Mouse (Mus musculus): ENCODE measurements around the gene Elmo1. TPM values are rescaled to one million over a fixed set of nuclear protein-coding genes. Genes with fewer than 3 reads are reported as not detected.

Elmo1 gene
- polyA plus RNA-seq, 1 experiment: 16.1 TPM

- H3K4me1 ChIP-seq (ENCODE audit: control insufficient read depth, insufficient read depth, low read length): peaks cover 2% of the 10 kb centered on the region
- H3K4me3 ChIP-seq (ENCODE audit: low read depth, low read length): no peak overlapping the region
- H3K27me3 ChIP-seq (ENCODE audit: control insufficient read depth, insufficient read depth, low read length, poor library complexity, severe bottlenecking): no peaks in the 10 kb centered on the region
- H3K36me3 ChIP-seq (ENCODE audit: control insufficient read depth, insufficient read depth, low read length, poor library complexity, severe bottlenecking): no peaks in the 10 kb centered on the region
- H3K27ac ChIP-seq (ENCODE audit: insufficient read depth, low read length): no peak overlapping the region
- no peaks in the 10 kb centered on the region for H3K9me3 ChIP-seq (replicated peaks; ENCODE audit: control insufficient read depth, insufficient read depth, low read length, poor library complexity, severe bottlenecking)
- H3K9ac ChIP-seq (ENCODE audit: low read depth, poor library complexity, severe bottlenecking): no peak overlapping the region
- no peak for TF ChIP-seq EP300 (IDR thresholded peaks at IDR 0.05; ENCODE audit: insufficient read depth, low read depth, low read length)
- no peak for TF ChIP-seq POLR2A (IDR thresholded peaks at IDR 0.05; ENCODE audit: insufficient read depth, low read length)
- no peak for TF ChIP-seq CTCF (IDR thresholded peaks at IDR 0.05; ENCODE audit: low read depth, low read length)
These were observed 57.3 kb downstream of the Elmo1 start for GRCm38 (mm10) chr13:20147736-20148135.

GRCm38 (mm10) chr13:20150130-20150835, 59.9 kb downstream of the Elmo1 start:
- Histone ChIP-seq H3K27ac (ENCODE audit: insufficient read depth, low read length) (no peak overlapping the region), H3K27me3 (ENCODE audit: control insufficient read depth, insufficient read depth, low read length, poor library complexity, severe bottlenecking) (no peaks in the 10 kb centered on the region), H3K4me1 (ENCODE audit: control insufficient read depth, insufficient read depth, low read length) (peaks cover 2% of the 10 kb centered on the region), H3K9ac (ENCODE audit: low read depth, poor library complexity, severe bottlenecking) (no peak overlapping the region), H3K9me3 (replicated peaks; ENCODE audit: control insufficient read depth, insufficient read depth, low read length, poor library complexity, severe bottlenecking) (peaks cover 3% of the 10 kb centered on the region; the same call in 1 of the 2 replicates), H3K4me3 (ENCODE audit: low read depth, low read length) (no peak overlapping the region), H3K36me3 (ENCODE audit: control insufficient read depth, insufficient read depth, low read length, poor library complexity, severe bottlenecking) (no peaks in the 10 kb centered on the region)
- no peak for TF ChIP-seq CTCF (IDR thresholded peaks at IDR 0.05; ENCODE audit: low read depth, low read length)
- TF ChIP-seq POLR2A (IDR thresholded peaks at IDR 0.05; ENCODE audit: insufficient read depth, low read length): no peak
- TF ChIP-seq EP300 (IDR thresholded peaks at IDR 0.05; ENCODE audit: insufficient read depth, low read depth, low read length): no peak

- Histone ChIP-seq H3K9me3 (replicated peaks; ENCODE audit: control insufficient read depth, insufficient read depth, low read length, poor library complexity, severe bottlenecking) (peaks cover 3% of the 10 kb centered on the region; the same call in 1 of the 2 replicates), H3K27me3 (ENCODE audit: control insufficient read depth, insufficient read depth, low read length, poor library complexity, severe bottlenecking) (no peaks in the 10 kb centered on the region), H3K9ac (ENCODE audit: low read depth, poor library complexity, severe bottlenecking) (no peak overlapping the region), H3K36me3 (ENCODE audit: control insufficient read depth, insufficient read depth, low read length, poor library complexity, severe bottlenecking) (no peaks in the 10 kb centered on the region), H3K27ac (ENCODE audit: insufficient read depth, low read length) (no peak overlapping the region), H3K4me3 (ENCODE audit: low read depth, low read length) (no peak overlapping the region), H3K4me1 (ENCODE audit: control insufficient read depth, insufficient read depth, low read length) (peaks cover 2% of the 10 kb centered on the region)
- TF ChIP-seq EP300 (IDR thresholded peaks at IDR 0.05; ENCODE audit: insufficient read depth, low read depth, low read length) (no peak), CTCF (IDR thresholded peaks at IDR 0.05; ENCODE audit: low read depth, low read length) (no peak), POLR2A (IDR thresholded peaks at IDR 0.05; ENCODE audit: insufficient read depth, low read length) (no peak)
These were observed 61.0 kb downstream of the Elmo1 start for GRCm38 (mm10) chr13:20151302-20151978.

GRCm38 (mm10) chr13:20157059-20157458, 66.7 kb downstream of the Elmo1 start:
- TF ChIP-seq EP300 (IDR thresholded peaks at IDR 0.05; ENCODE audit: insufficient read depth, low read depth, low read length) (no peak), POLR2A (IDR thresholded peaks at IDR 0.05; ENCODE audit: insufficient read depth, low read length) (no peak), CTCF (IDR thresholded peaks at IDR 0.05; ENCODE audit: low read depth, low read length) (no peak)

GRCm38 (mm10) chr13:20157529-20157928, 67.1 kb downstream of the Elmo1 start:
- TF ChIP-seq POLR2A (IDR thresholded peaks at IDR 0.05; ENCODE audit: insufficient read depth, low read length) (no peak), CTCF (IDR thresholded peaks at IDR 0.05; ENCODE audit: low read depth, low read length) (no peak), EP300 (IDR thresholded peaks at IDR 0.05; ENCODE audit: insufficient read depth, low read depth, low read length) (no peak)
- no peak overlapping the region for H3K27ac ChIP-seq (ENCODE audit: insufficient read depth, low read length)
- no peaks in the 10 kb centered on the region for H3K36me3 ChIP-seq (ENCODE audit: control insufficient read depth, insufficient read depth, low read length, poor library complexity, severe bottlenecking)
- no peak overlapping the region for H3K4me3 ChIP-seq (ENCODE audit: low read depth, low read length)
- no peak overlapping the region for H3K9ac ChIP-seq (ENCODE audit: low read depth, poor library complexity, severe bottlenecking)
- no peaks in the 10 kb centered on the region for H3K4me1 ChIP-seq (ENCODE audit: control insufficient read depth, insufficient read depth, low read length)
- no peaks in the 10 kb centered on the region for H3K27me3 ChIP-seq (ENCODE audit: control insufficient read depth, insufficient read depth, low read length, poor library complexity, severe bottlenecking)
- peaks cover 3% of the 10 kb centered on the region; the same call in 1 of the 2 replicates for H3K9me3 ChIP-seq (replicated peaks; ENCODE audit: control insufficient read depth, insufficient read depth, low read length, poor library complexity, severe bottlenecking)

More at GRCm38 (mm10) chr13:20157059-20157458, 66.7 kb downstream of the Elmo1 start:
- Histone ChIP-seq H3K4me3 (ENCODE audit: low read depth, low read length) (no peak overlapping the region), H3K4me1 (ENCODE audit: control insufficient read depth, insufficient read depth, low read length) (no peaks in the 10 kb centered on the region), H3K36me3 (ENCODE audit: control insufficient read depth, insufficient read depth, low read length, poor library complexity, severe bottlenecking) (no peaks in the 10 kb centered on the region), H3K27ac (ENCODE audit: insufficient read depth, low read length) (no peak overlapping the region), H3K9me3 (replicated peaks; ENCODE audit: control insufficient read depth, insufficient read depth, low read length, poor library complexity, severe bottlenecking) (peaks cover 3% of the 10 kb centered on the region; the same call in 1 of the 2 replicates), H3K9ac (ENCODE audit: low read depth, poor library complexity, severe bottlenecking) (no peak overlapping the region), H3K27me3 (ENCODE audit: control insufficient read depth, insufficient read depth, low read length, poor library complexity, severe bottlenecking) (no peaks in the 10 kb centered on the region)

Measured in ES-Bruce4 (cell line).